Mouse (Mus musculus): Measurements from ENCODE around the gene Sh3bp4. TPM values are rescaled to one million over a fixed set of nuclear protein-coding genes. Genes with fewer than 3 reads are reported as not detected.

Sh3bp4 gene
- polyA plus RNA-seq, 1 experiment from 2014 or later, result 7.6 TPM

DNA sequence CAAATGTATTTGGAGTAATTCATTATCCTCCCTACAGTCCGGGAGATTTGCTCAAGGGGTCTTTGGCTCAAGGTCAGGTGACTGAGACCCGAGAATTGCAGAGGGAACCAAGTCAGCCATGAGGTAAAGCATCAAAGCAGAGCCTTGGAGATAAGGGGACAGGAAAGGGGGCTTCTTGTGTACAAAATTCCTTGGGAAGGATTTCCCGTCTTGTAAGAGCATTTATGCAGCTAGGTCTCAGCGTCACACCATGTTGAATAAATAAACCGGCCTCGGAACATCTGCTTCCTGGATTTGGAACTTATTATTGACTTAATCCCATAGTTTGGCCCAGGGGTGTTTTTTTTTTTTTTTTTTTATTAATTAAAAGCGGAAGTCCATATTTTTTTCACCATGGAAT, 120.4 kb downstream of the Sh3bp4 start:
- no peak for DNase-seq (ENCODE audit: low spot score)
- 19% methylated on average over 7 of the region's 7 CpGs for WGBS

DNA sequence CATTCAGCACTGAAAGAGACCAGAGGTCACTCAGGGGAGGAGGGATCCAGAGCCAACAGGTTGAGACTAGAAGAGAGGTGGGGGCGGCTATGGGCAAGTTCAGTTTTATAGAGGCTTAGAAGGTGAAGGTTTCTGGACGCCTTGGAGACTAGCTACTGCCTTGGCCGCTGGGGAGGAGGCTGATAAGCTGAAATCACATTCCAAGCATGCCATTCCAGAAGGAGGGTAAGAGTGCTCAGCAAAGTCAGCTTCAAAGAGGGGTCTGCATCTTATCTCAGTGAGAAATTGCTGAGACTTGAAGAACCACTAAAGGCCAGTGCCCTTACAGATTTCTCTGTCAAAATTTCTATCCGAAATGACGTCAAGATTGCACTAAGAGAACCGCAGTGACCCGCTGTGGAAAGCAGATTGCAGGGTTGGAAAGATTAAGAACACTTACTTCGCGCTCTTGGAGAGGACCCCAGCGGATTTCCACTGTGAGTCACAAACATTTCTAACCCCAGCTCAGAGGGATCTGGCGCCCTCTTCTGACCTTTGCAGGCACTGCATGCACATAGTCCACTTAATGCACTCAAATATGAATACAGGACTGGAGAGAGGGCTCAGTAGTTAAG, 121.0 kb downstream of the Sh3bp4 start:
- peak; percentile 82 for DNase-seq (ENCODE audit: low spot score)
- WGBS, result 8% methylated on average over 11 of the region's 11 CpGs
- Histone ChIP-seq H3K36me3 (ENCODE audit: control insufficient read depth, insufficient read depth, low read length) (no peaks in the 10 kb centered on the region), H3K27ac (replicated peaks) (no peak overlapping the region), H3K4me1 (replicated peaks; ENCODE audit: control insufficient read depth, insufficient read depth) (no peaks in the 10 kb centered on the region), H3K4me2 (replicated peaks; ENCODE audit: low read depth) (no peak overlapping the region), H3K9me3 (ENCODE audit: control insufficient read depth, low read length) (no peaks in the 10 kb centered on the region), H3K4me3 (ENCODE audit: low read depth, low read length) (no peak overlapping the region), H3K9ac (ENCODE audit: low read length) (no peak overlapping the region), H3K27me3 (ENCODE audit: control insufficient read depth, insufficient read depth, low read length) (no peaks in the 10 kb centered on the region)
- ATAC-seq (ENCODE audit: low FRiP score, low TSS enrichment), result peak; percentile 68; the same call in 1 of the 2 replicates
- TF ChIP-seq CTCF (IDR thresholded peaks at IDR 0.05; ENCODE audit: low read depth) (peak; percentile 89), EP300 (optimal IDR thresholded peaks at IDR 0.05) (no peak)

More for the DNA sequence above, 120.4 kb downstream of the Sh3bp4 start:
- H3K27me3 ChIP-seq (ENCODE audit: control insufficient read depth, insufficient read depth, low read length), result no peaks in the 10 kb centered on the region
- no peak for ATAC-seq (ENCODE audit: low FRiP score, low TSS enrichment)
- TF ChIP-seq EP300 (optimal IDR thresholded peaks at IDR 0.05), result no peak
- H3K9ac ChIP-seq (ENCODE audit: low read length), result no peak overlapping the region
- no peaks in the 10 kb centered on the region for H3K36me3 ChIP-seq (ENCODE audit: control insufficient read depth, insufficient read depth, low read length)
- H3K9me3 ChIP-seq (ENCODE audit: control insufficient read depth, low read length), result no peaks in the 10 kb centered on the region
- H3K4me2 ChIP-seq (replicated peaks; ENCODE audit: low read depth), result no peak overlapping the region
- H3K27ac ChIP-seq (replicated peaks), result no peak overlapping the region
- no peaks in the 10 kb centered on the region for H3K4me1 ChIP-seq (replicated peaks; ENCODE audit: control insufficient read depth, insufficient read depth)
- H3K4me3 ChIP-seq (ENCODE audit: low read depth, low read length), result no peak overlapping the region

DNA sequence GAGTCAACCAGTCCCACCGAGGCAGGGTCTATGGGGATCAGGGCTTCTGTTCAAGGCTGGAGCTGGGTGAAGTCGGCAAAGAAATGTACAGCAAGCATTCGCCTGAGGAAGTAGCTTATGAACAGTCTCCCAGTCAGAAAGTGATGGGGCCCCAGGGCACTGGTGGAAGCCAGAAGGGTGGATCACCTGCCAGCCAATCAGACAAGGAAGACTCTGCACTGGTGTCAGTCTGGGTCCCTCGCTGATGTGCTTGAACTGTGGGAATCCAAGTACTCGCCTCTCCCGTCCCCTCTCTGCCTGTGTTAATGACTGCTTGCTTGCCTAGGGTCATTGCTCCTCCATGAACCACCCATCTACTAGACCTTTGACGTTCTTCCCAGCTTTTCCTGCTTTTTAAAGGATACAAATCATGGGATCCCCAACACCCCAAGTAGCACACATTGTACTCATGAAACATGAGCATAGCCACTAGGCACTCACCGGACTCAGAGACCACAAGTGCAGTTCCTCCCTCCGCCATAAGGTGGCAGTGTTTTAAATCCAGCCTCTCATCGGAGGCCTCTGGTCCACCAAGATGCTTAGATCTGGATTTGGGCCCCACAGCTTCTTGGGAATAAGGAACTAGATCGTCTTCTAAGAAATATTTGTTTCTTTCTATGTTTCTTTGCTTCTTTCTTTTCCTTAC, 122.5 kb downstream of the Sh3bp4 start:
- Histone ChIP-seq H3K4me2 (replicated peaks; ENCODE audit: low read depth) (no peak overlapping the region), H3K4me3 (ENCODE audit: low read depth, low read length) (no peak overlapping the region), H3K9me3 (ENCODE audit: control insufficient read depth, low read length) (no peaks in the 10 kb centered on the region), H3K27me3 (ENCODE audit: control insufficient read depth, insufficient read depth, low read length) (no peaks in the 10 kb centered on the region), H3K36me3 (ENCODE audit: control insufficient read depth, insufficient read depth, low read length) (no peaks in the 10 kb centered on the region), H3K4me1 (replicated peaks; ENCODE audit: control insufficient read depth, insufficient read depth) (no peaks in the 10 kb centered on the region), H3K27ac (replicated peaks) (no peak overlapping the region), H3K9ac (ENCODE audit: low read length) (no peak overlapping the region)
- DNase-seq (ENCODE audit: low spot score) (peak; percentile 73), ATAC-seq (ENCODE audit: low FRiP score, low TSS enrichment) (no peak)
- TF ChIP-seq EP300 (optimal IDR thresholded peaks at IDR 0.05) (no peak), CTCF (IDR thresholded peaks at IDR 0.05; ENCODE audit: low read depth) (peak; percentile 82)
- 78% methylated on average over 11 of the region's 11 CpGs for WGBS

- no peaks in the 10 kb centered on the region for H3K27me3 ChIP-seq (ENCODE audit: control insufficient read depth, insufficient read depth, low read length)
- H3K36me3 ChIP-seq (ENCODE audit: control insufficient read depth, insufficient read depth, low read length), result no peaks in the 10 kb centered on the region
- WGBS, result 67% methylated on average over 7 of the region's 7 CpGs
- H3K4me1 ChIP-seq (replicated peaks; ENCODE audit: control insufficient read depth, insufficient read depth), result no peaks in the 10 kb centered on the region
- H3K9ac ChIP-seq (ENCODE audit: low read length), result no peak overlapping the region
- no peaks in the 10 kb centered on the region for H3K9me3 ChIP-seq (ENCODE audit: control insufficient read depth, low read length)
- no peak overlapping the region for H3K4me2 ChIP-seq (replicated peaks; ENCODE audit: low read depth)
- DNase-seq (ENCODE audit: low spot score) (no peak), ATAC-seq (ENCODE audit: low FRiP score, low TSS enrichment) (no peak)
- TF ChIP-seq CTCF (IDR thresholded peaks at IDR 0.05; ENCODE audit: low read depth), result no peak
- TF ChIP-seq EP300 (optimal IDR thresholded peaks at IDR 0.05), result no peak
- no peak overlapping the region for H3K4me3 ChIP-seq (ENCODE audit: low read depth, low read length)
- no peak overlapping the region for H3K27ac ChIP-seq (replicated peaks)
These were observed 123.4 kb downstream of the Sh3bp4 start for GRCm38 (mm10) chr1:89193576-89193975.

DNA sequence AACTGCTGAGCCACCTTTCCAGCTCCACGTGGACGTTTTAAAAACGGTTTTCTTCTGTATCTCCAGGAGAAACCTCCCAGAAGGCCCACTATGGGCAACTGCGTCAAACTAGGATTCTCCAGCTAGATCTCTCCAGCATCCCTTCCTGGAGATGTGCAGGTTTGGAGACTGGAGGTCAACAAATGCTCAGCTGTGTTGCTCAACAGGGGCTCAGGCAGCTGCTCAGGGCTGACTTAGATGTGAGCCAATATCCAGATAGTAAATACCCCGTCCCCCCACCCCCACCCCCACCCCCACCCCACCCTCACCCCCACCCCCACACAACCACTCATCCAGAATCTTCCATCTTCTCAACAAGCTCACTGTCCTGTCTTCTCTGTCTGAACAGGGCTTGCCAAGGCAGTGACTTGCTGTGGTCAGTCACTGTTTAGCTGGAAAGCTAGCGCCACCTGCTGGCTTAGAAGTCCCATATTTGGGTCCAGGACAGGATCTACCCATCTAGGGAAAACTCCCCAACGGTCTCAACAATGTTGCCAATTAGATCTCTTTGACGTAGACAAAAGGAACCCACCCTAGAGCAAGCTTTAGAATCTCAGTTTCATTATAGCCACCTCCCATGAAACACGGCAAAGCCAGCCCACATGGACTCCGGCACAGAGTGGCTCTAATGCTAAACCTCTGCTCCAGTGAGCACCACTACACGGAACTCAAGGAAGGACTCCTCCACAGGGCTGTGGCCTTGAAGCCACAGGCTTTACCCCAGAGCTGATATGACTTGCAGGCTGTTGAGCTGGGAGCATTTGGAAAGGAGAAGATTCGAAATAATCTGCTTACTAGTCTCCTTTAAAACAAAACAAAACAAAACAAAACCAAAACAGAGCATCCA, 125.9 kb downstream of the Sh3bp4 start:
- TF ChIP-seq EP300 (optimal IDR thresholded peaks at IDR 0.05) (no peak), CTCF (IDR thresholded peaks at IDR 0.05; ENCODE audit: low read depth) (peak; percentile 94)
- Histone ChIP-seq H3K27ac (replicated peaks) (no peak overlapping the region), H3K4me3 (ENCODE audit: low read depth, low read length) (no peak overlapping the region), H3K4me1 (replicated peaks; ENCODE audit: control insufficient read depth, insufficient read depth) (no peaks in the 10 kb centered on the region), H3K27me3 (ENCODE audit: control insufficient read depth, insufficient read depth, low read length) (no peaks in the 10 kb centered on the region), H3K9ac (ENCODE audit: low read length) (no peak overlapping the region), H3K36me3 (ENCODE audit: control insufficient read depth, insufficient read depth, low read length) (no peaks in the 10 kb centered on the region), H3K9me3 (ENCODE audit: control insufficient read depth, low read length) (no peaks in the 10 kb centered on the region), H3K4me2 (replicated peaks; ENCODE audit: low read depth) (no peak overlapping the region)
- 44% methylated on average over 12 of the region's 12 CpGs for WGBS
- ATAC-seq (ENCODE audit: low FRiP score, low TSS enrichment), result peak; percentile 78
- DNase-seq (ENCODE audit: low spot score), result peak; percentile 79

Data from stomach, postnatal 0 days (tissue).